Mouse (Mus musculus) liver, embryonic 16.5 days (tissue): ENCODE measurements around the gene Coq2. TPM values are rescaled to one million over a fixed set of nuclear protein-coding genes. Genes with fewer than 3 reads are reported as not detected.

Experiments
- ATAC-seq: fragments of 200-750 bp; cut with Nextera tagmentation; 2 replicates; pipeline ENCODE4 v1.8.0; 2017; ENCODE audit warnings: low read depth, mild to moderate bottlenecking, moderate number of reproducible peaks, moderate library complexity
- H3K27ac ChIP-seq: fragments of 300-500 bp; sonication (generic); 2 replicates; pipeline ENCODE4 v1.5.1; 2014; ENCODE audit warnings: mild to moderate bottlenecking, low read length
- H3K27me3 ChIP-seq: fragments of 300-500 bp; sonication (generic); 2 replicates; pipeline ENCODE4 v1.6.1; 2014; ENCODE audit warnings: low read depth, low read length, mixed read lengths; ENCODE audit not compliant: control insufficient read depth, insufficient read depth
- H3K36me3 ChIP-seq: fragments of 300-500 bp; sonication (generic); 2 replicates; pipeline ENCODE4 v1.6.1; 2014; ENCODE audit warnings: mild to moderate bottlenecking; ENCODE audit not compliant: control insufficient read depth, insufficient read depth
- H3K4me1 ChIP-seq: fragments of 300-500 bp; sonication (generic); 2 replicates; pipeline ENCODE4 v1.6.1; 2014; ENCODE audit warnings: low read depth, low read length, mixed read lengths; ENCODE audit not compliant: control insufficient read depth
- H3K4me2 ChIP-seq: fragments of 300-500 bp; sonication (generic); 2 replicates; pipeline ENCODE4 v1.6.1; 2014; ENCODE audit warnings: low read depth, low read length, mixed read lengths
- H3K4me3 ChIP-seq: fragments of 300-500 bp; sonication (generic); 2 replicates; pipeline ENCODE4 v1.5.1; 2014; ENCODE audit warnings: low read depth, mild to moderate bottlenecking, low read length
- H3K9ac ChIP-seq: fragments of 300-500 bp; sonication (generic); 2 replicates; pipeline ENCODE4 v1.6.1; 2014; ENCODE audit warnings: low read depth, low read length
- H3K9me3 ChIP-seq: fragments of 300-500 bp; sonication (generic); replicated peaks from 2 replicates; pipeline ENCODE4 v1.6.1; 2016; ENCODE audit warnings: low read length; ENCODE audit not compliant: control insufficient read depth
- WGBS: fragments of 180-500 bp; shearing (Covaris S2); extraction: QIAGEN DNeasy Blood & Tissue Kit; methylation state at CpG from one replicate; pipeline ENCODE4 v1.1.7; 2014; ENCODE audit not compliant: insufficient replicate concordance; 5-methylcytosine and 5-hydroxymethylcytosine counted together
- polyA plus RNA-seq: library from polyadenylated mRNA; unstranded; fragments of >200 nt; fragmentation: Nextera tagmentation; extraction: Ambion mirVana; gene quantifications from 2 replicates; pipeline ENCODE4 v1.2.1, GENCODE M21; 2015

Gene Coq2
- polyA plus RNA-seq, 1 experiment from 2014 or later, result 20.7 TPM

DNA sequence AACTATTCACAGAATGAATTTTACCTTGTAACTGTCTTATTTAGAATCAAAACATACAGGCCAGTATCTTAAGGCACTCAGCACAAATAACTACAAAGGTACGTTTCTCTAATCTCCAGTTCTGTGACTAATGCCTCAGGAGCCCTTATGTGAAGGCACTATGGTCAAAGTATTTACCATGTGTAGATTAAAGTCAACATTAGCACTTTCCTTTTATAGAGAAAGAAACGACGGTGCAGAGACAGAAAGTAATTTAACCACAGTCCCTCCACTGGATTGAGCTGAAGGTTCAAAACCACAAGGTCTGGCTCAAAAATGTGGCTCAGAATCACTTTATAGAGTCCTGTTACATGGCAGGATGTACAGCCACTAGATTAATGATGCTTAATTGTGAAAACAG, 3.0 kb downstream of the Coq2 start:
- WGBS, result 44% methylated on average over 3 of the region's 3 CpGs
- Histone ChIP-seq H3K36me3 (peaks cover 3% of the 10 kb centered on the region; the same call in 1 of the 2 replicates), H3K9me3 (no peaks in the 10 kb centered on the region), H3K4me2 (no peak overlapping the region), H3K4me3 (no peak overlapping the region), H3K9ac (no peak overlapping the region), H3K4me1 (peaks cover 22% of the 10 kb centered on the region), H3K27me3 (no peaks in the 10 kb centered on the region), H3K27ac (no peak overlapping the region)
- ATAC-seq, result no peak

DNA sequence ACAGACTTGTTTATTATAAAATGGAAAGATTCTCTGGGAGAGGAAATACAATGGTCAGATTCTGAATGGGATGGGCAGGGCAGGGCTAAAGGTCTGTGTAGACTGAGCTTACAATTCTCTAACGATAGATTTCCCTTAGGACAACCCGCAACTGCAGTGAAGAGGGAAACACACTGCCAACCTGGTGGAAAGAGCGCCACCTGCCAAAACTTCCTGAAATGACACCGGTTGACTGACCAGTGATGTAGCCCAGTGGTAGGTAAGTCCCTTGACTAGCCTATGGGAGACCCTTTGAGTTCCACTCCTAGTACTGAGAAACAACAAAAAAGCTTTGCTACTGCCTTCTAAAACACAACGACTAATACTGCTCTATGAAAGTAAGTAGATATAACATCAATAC, 3.5 kb downstream of the Coq2 start:
- H3K9me3 ChIP-seq, result no peaks in the 10 kb centered on the region
- peaks cover 4% of the 10 kb centered on the region for H3K36me3 ChIP-seq
- no peak overlapping the region for H3K9ac ChIP-seq
- H3K4me1 ChIP-seq, result peaks cover 22% of the 10 kb centered on the region
- no peaks in the 10 kb centered on the region for H3K27me3 ChIP-seq
- WGBS, result 24% methylated on average over 5 of the region's 5 CpGs
- ATAC-seq, result no peak
- H3K4me3 ChIP-seq, result no peak overlapping the region
- no peak overlapping the region for H3K4me2 ChIP-seq
- H3K27ac ChIP-seq, result no peak overlapping the region

- Histone ChIP-seq H3K4me1 (peaks cover 2% of the 10 kb centered on the region), H3K27me3 (no peaks in the 10 kb centered on the region), H3K27ac (no peak overlapping the region), H3K4me3 (no peak overlapping the region), H3K9ac (no peak overlapping the region), H3K9me3 (no peaks in the 10 kb centered on the region), H3K4me2 (no peak overlapping the region), H3K36me3 (peaks cover 6% of the 10 kb centered on the region)
- 67% methylated on average over 1 of the region's 1 CpGs for WGBS
- no peak for ATAC-seq
Measured at GRCm38 (mm10) chr5:100666965-100667364, 8.0 kb downstream of the Coq2 start.

GRCm38 (mm10) chr5:100663854-100664253, 11.1 kb downstream of the Coq2 start:
- H3K9ac ChIP-seq, result no peak overlapping the region
- no peak overlapping the region for H3K4me3 ChIP-seq
- H3K27ac ChIP-seq, result no peak overlapping the region
- no peaks in the 10 kb centered on the region; the same call in none of the 2 replicates for H3K4me1 ChIP-seq
- 37% methylated on average over 5 of the region's 5 CpGs for WGBS
- peaks cover 3% of the 10 kb centered on the region; the same call in 1 of the 2 replicates for H3K36me3 ChIP-seq
- H3K9me3 ChIP-seq, result no peaks in the 10 kb centered on the region
- H3K27me3 ChIP-seq, result no peaks in the 10 kb centered on the region
- no peak for ATAC-seq
- no peak overlapping the region for H3K4me2 ChIP-seq

GRCm38 (mm10) chr5:100663011-100663410, 11.9 kb downstream of the Coq2 start:
- H3K4me2 ChIP-seq, result no peak overlapping the region
- no peak overlapping the region for H3K9ac ChIP-seq
- no peak overlapping the region for H3K4me3 ChIP-seq
- no peaks in the 10 kb centered on the region; the same call in none of the 2 replicates for H3K4me1 ChIP-seq
- H3K27me3 ChIP-seq, result no peaks in the 10 kb centered on the region
- 67% methylated on average over 6 of the region's 6 CpGs for WGBS
- H3K27ac ChIP-seq, result peak overlapping the region; percentile 39; the same call in 1 of the 2 replicates
- peaks cover 3% of the 10 kb centered on the region; the same call in 1 of the 2 replicates for H3K36me3 ChIP-seq
- ATAC-seq, result no peak
- H3K9me3 ChIP-seq, result no peaks in the 10 kb centered on the region

DNA sequence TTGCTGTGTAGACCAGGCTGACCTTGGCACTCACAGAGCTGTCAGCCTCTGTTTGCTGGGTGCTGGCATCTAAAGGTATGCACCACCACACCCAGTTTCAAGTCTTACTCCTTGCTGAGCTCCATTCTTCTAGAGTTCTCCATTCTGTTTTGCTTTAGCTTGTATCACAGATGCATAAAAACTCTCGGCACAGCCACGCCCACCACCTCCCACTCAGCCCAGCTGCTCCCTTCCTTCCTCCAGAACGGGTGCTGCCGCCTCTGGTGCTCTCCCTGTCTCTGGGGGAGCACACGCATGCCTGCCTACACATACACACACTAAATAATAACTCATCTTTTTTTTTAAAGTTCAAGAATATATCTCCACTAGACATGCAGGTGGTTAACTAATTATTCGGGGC, 16.5 kb downstream of the Coq2 start:
- Histone ChIP-seq H3K9ac (no peak overlapping the region), H3K4me1 (no peaks in the 10 kb centered on the region; the same call in none of the 2 replicates), H3K36me3 (peaks cover 4% of the 10 kb centered on the region; the same call in 1 of the 2 replicates), H3K4me3 (no peak overlapping the region), H3K27me3 (no peaks in the 10 kb centered on the region), H3K9me3 (no peaks in the 10 kb centered on the region), H3K4me2 (no peak overlapping the region), H3K27ac (no peak overlapping the region)
- 57% methylated on average over 6 of the region's 6 CpGs for WGBS
- ATAC-seq, result no peak

DNA sequence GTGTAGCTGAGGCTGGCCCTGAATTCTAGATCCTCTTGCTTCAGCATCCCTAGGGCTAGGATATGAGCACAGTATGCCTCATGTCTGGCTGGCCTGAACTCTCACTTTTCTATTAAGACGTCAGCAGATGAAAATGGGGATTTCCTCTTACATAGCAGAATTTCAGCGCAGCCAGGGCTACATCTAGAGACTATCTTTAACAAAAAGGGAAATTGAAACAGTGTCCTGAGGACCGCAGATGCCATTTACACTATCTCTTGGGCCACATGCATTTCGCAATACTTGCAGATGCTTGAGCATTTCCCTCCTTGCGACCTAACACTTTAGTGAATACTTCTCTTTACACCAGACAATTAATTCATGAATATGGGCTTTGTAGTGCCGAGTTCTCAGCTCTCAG, 18.6 kb downstream of the Coq2 start:
- ATAC-seq, result peak; percentile 58
- 38% methylated on average over 6 of the region's 6 CpGs for WGBS
- no peaks in the 10 kb centered on the region for H3K9me3 ChIP-seq
- no peak overlapping the region for H3K4me2 ChIP-seq
- H3K4me3 ChIP-seq, result no peak overlapping the region
- H3K27me3 ChIP-seq, result no peaks in the 10 kb centered on the region
- no peak overlapping the region for H3K9ac ChIP-seq
- H3K4me1 ChIP-seq, result no peaks in the 10 kb centered on the region; the same call in 1 of the 2 replicates
- peak overlapping the region; percentile 52; the same call in 1 of the 2 replicates for H3K27ac ChIP-seq
- H3K36me3 ChIP-seq, result peaks cover 4% of the 10 kb centered on the region; the same call in 1 of the 2 replicates

DNA sequence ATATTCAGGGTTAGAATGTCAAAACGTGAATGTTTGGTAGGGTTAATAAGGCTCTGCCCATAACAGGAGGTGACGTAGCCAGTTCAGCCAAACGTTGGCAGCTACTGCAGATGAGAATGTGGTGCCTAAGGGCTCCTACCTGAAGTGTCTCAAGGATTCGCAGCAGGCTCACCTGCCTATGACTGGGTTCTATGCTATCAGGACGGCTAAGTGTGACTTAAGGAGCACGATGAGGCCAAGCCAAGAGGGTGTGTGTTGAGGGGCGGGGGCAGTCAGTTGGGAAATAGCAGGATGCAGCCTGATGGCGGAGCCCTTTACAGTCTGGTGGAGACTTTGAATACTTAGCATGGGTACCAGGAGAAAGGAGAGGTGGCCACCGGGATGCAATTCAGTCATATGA, 22.6 kb downstream of the Coq2 start:
- no peak overlapping the region for H3K27ac ChIP-seq
- H3K27me3 ChIP-seq, result no peaks in the 10 kb centered on the region
- H3K4me2 ChIP-seq, result no peak overlapping the region
- H3K36me3 ChIP-seq, result peaks cover 4% of the 10 kb centered on the region; the same call in 1 of the 2 replicates
- H3K4me1 ChIP-seq, result peaks cover 19% of the 10 kb centered on the region
- H3K4me3 ChIP-seq, result no peak overlapping the region
- 68% methylated on average over 9 of the region's 9 CpGs for WGBS
- no peaks in the 10 kb centered on the region for H3K9me3 ChIP-seq
- ATAC-seq, result no peak
- no peak overlapping the region for H3K9ac ChIP-seq

GRCm38 (mm10) chr5:100651486-100651885, 23.5 kb downstream of the Coq2 start:
- Histone ChIP-seq H3K36me3 (0 out of 2 replicates have a peak, but pooled peaks cover 4% of the 10 kb centered on the region), H3K9me3 (no peaks in the 10 kb centered on the region), H3K9ac (no peak overlapping the region), H3K27me3 (no peaks in the 10 kb centered on the region), H3K4me2 (no peak overlapping the region), H3K27ac (no peak overlapping the region), H3K4me1 (peaks cover 19% of the 10 kb centered on the region), H3K4me3 (no peak overlapping the region)
- ATAC-seq, result no peak
- 70% methylated on average over 10 of the region's 10 CpGs for whole genome bisulfite sequencing
